Mouse (Mus musculus): ENCODE data around the gene Dock10.

The Dock10 gene

GRCm38 (mm10) chr1:80483419-80483818 lies 274.9 kb downstream of the Dock10 start:
- in situ Hi-C loops (cut with MboI, MseI) = loop anchor here (10.0 kb wide), 1 partner anchor 309 kb away; no protein-coding TSS in a partner anchor

- in situ Hi-C loops (cut with MboI, MseI) = no loop called here
These were observed 283.4 kb downstream of the Dock10 start for GRCm38 (mm10) chr1:80474942-80475341.

- in situ Hi-C loops (cut with MboI, MseI) = no loop called here
These were observed 285.9 kb downstream of the Dock10 start for GRCm38 (mm10) chr1:80472395-80472794.

- in situ Hi-C loops (cut with MboI, MseI) = no loop called here
These were observed 297.0 kb downstream of the Dock10 start, which contains the start of gene Gm45261 for GRCm38 (mm10) chr1:80461348-80461747. TSS of gene Gm45261 (minus strand) at chr1:80461448.

- in situ Hi-C loops (cut with MboI, MseI) = no loop called here
These were observed 298.4 kb downstream of the Dock10 start for GRCm38 (mm10) chr1:80459923-80460322.

- in situ Hi-C loops (cut with MboI, MseI) = no loop called here
These were observed 298.9 kb downstream of the Dock10 start for GRCm38 (mm10) chr1:80459477-80459876.

- in situ Hi-C loops (cut with MboI, MseI) = no loop called here
These were observed 304.4 kb downstream of the Dock10 start for GRCm38 (mm10) chr1:80453971-80454370.

GRCm38 (mm10) chr1:80451914-80452549 lies 306.3 kb downstream of the Dock10 start:
- in situ Hi-C loops (cut with MboI, MseI) = no loop called here

Data from T-helper 1 cell (primary cell).